ENCODE assay signal across 8 mouse cellular contexts in the genomic region with DNA sequence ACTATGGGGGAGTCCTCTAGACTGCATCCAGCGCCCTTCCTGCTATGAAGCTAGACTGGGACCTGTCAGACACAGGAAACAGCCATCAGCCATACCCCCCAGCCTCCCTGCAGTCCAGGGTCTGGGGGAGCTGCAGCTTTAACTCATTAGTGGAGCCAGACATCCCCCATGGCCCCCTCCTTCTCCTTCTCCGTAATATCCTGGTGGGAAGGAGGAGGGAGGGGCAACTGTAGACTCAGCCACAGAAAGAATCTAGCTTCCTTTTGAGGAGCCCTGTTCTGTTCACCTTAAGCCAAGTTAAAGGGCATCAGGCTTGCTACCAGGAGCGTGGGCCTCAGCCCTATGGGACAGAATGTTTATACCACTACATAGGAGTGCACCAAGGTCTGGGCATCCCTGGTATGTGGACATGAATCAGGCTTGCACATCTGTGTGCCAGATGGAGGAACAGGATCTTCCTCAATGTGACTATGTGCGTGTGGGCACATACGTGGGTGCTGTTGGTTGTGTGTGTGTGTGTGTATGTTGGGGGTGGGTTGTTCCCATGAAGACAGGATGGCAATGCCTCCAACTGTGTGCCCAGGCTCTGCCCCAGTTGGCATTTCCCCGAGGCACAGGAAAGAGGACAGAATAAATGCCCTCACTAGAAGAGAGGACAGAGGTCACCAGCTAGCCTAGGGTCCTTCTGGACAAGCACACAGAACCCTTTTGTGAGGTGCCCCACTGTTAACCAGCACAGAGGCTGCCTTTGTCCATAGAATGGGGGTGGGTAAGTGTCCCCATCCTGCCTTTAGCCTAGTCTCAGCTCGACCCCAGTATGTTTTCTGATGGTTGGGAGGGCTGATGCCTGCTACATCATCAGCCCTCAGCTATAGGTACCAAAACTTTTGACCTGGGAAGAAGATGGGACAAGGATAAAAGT. TPM values are rescaled to one million over a fixed set of nuclear protein-coding genes. Genes with fewer than 3 reads are reported as not detected.
DNase-seq lines count a peak whose midpoint lies in the region; ATAC-seq and TF ChIP-seq lines count a peak whose summit lies in the region.

No protein-coding gene starts in this region.

- no peak for DNase-seq in spleen, adult 2 months (ENCODE audit: low read depth in 1 of 2, low spot score in 2 of 2)
- no peak for DNase-seq in spleen, postnatal 14 days (ENCODE audit: low spot score in 2 of 2)
- no peak for DNase-seq in forebrain, embryonic 11.5 days (ENCODE audit: low spot score)
- DNase-seq in hindlimb bud, embryonic 11.5 days (ENCODE audit: extremely low spot score, low read depth, low spot score): peak; percentile 77
- DNase-seq in ovary, postnatal 14 days (ENCODE audit: low spot score): no peak
- DNase-seq in gastrocnemius, adult 18-20 months (ENCODE audit: low spot score): no peak

- no peak overlapping the region for H3K4me3 ChIP-seq in spleen, adult 2 months (ENCODE audit: extremely low read depth, insufficient read depth, insufficient read length)
- H3K4me3 ChIP-seq in forebrain, embryonic 11.5 days (ENCODE audit: low read depth, low read length): no peak overlapping the region
- H3K4me3 ChIP-seq in liver, embryonic 12.5 days: peak overlapping the region; percentile 82
- no peak overlapping the region for H3K4me3 ChIP-seq in small intestine, adult 2 months (ENCODE audit: low read depth, low read length)

- H3K9me3 ChIP-seq in forebrain, embryonic 11.5 days (ENCODE audit: control insufficient read depth, low read length): no peaks in the 10 kb centered on the region
- no peaks in the 10 kb centered on the region for H3K9me3 ChIP-seq in liver, embryonic 12.5 days (replicated peaks)

- H3K27me3 ChIP-seq in spleen, adult 2 months (ENCODE audit: control insufficient read depth, insufficient read depth, low read length): no peaks in the 10 kb centered on the region
- H3K27me3 ChIP-seq in forebrain, embryonic 11.5 days (ENCODE audit: control insufficient read depth, insufficient read depth, low read length): peaks cover 15% of the 10 kb centered on the region
- no peaks in the 10 kb centered on the region for H3K27me3 ChIP-seq in liver, embryonic 12.5 days (replicated peaks)
- H3K27me3 ChIP-seq in small intestine, adult 2 months (ENCODE audit: control insufficient read depth, insufficient read depth, low read length): no peaks in the 10 kb centered on the region

- no peak for ATAC-seq in forebrain, embryonic 11.5 days (replicated peaks; ENCODE audit: low FRiP score)
- ATAC-seq in liver, embryonic 12.5 days: no peak; the same call in 1 of the 2 replicates

- whole genome bisulfite sequencing in spleen, adult 2 months: 34% methylated on average over 7 of the region's 7 CpGs
- 60% methylated on average over 7 of the region's 7 CpGs for WGBS in forebrain, embryonic 11.5 days
- 34% methylated on average over 7 of the region's 7 CpGs for WGBS in liver, embryonic 12.5 days (ENCODE audit: insufficient replicate concordance)
- 71% methylated on average over 7 of the region's 7 CpGs for WGBS in small intestine, adult 2 months

- H3K36me3 ChIP-seq in spleen, adult 2 months (ENCODE audit: control insufficient read depth, insufficient read depth, low read length): peaks cover 38% of the 10 kb centered on the region
- no peaks in the 10 kb centered on the region for H3K36me3 ChIP-seq in forebrain, embryonic 11.5 days (ENCODE audit: control insufficient read depth, insufficient read depth, low read length)
- H3K36me3 ChIP-seq in liver, embryonic 12.5 days: peaks cover 80% of the 10 kb centered on the region
- peaks cover 54% of the 10 kb centered on the region for H3K36me3 ChIP-seq in small intestine, adult 2 months (ENCODE audit: control insufficient read depth, insufficient read depth, low read length)

- H3K9ac ChIP-seq in forebrain, embryonic 11.5 days (ENCODE audit: low read length): no peak overlapping the region; the same call in 1 of the 2 replicates
- H3K9ac ChIP-seq in liver, embryonic 12.5 days: peak overlapping the region; percentile 93

- TF ChIP-seq CTCF in spleen, adult 2 months (IDR thresholded peaks at IDR 0.05; ENCODE audit: extremely low read depth, insufficient read depth, insufficient read length, insufficient replicate concordance): no peak
- no peak for TF ChIP-seq CTCF in small intestine, adult 2 months (IDR thresholded peaks at IDR 0.05; ENCODE audit: extremely low read depth, insufficient read length, insufficient replicate concordance, low read depth, low read length)

- no peak overlapping the region; the same call in 1 of the 2 replicates for H3K4me2 ChIP-seq in forebrain, embryonic 11.5 days (ENCODE audit: low read depth, low read length, severe bottlenecking)
- H3K4me2 ChIP-seq in liver, embryonic 12.5 days: peak overlapping the region; percentile 86

- H3K27ac ChIP-seq in spleen, adult 2 months (ENCODE audit: insufficient read depth, low read length): peak overlapping the region; percentile 83
- peak overlapping the region; percentile 62 for H3K27ac ChIP-seq in forebrain, embryonic 11.5 days (ENCODE audit: low read depth, low read length)
- H3K27ac ChIP-seq in liver, embryonic 12.5 days: peak overlapping the region; percentile 98
- H3K27ac ChIP-seq in small intestine, adult 2 months (ENCODE audit: insufficient read depth, low read depth, low read length): peak overlapping the region; percentile 74

- peaks cover 34% of the 10 kb centered on the region for H3K4me1 ChIP-seq in spleen, adult 2 months (ENCODE audit: control insufficient read depth, insufficient read depth, insufficient read length)
- peaks cover 11% of the 10 kb centered on the region; the same call in 1 of the 2 replicates for H3K4me1 ChIP-seq in forebrain, embryonic 11.5 days (replicated peaks; ENCODE audit: control insufficient read depth, insufficient read depth, low read length)
- H3K4me1 ChIP-seq in liver, embryonic 12.5 days: peaks cover 88% of the 10 kb centered on the region
- peaks cover 21% of the 10 kb centered on the region for H3K4me1 ChIP-seq in small intestine, adult 2 months (ENCODE audit: control insufficient read depth, insufficient read depth, insufficient read length, low read length)

- TF ChIP-seq POLR2A in spleen, adult 2 months (IDR thresholded peaks at IDR 0.05; ENCODE audit: low read depth, low read length): no peak
- TF ChIP-seq POLR2A in small intestine, adult 2 months (IDR thresholded peaks at IDR 0.05; ENCODE audit: low read depth, low read length): no peak

RNA-seq across cellular contexts. Expression of a gene that starts 0.9 kb away (rescaled TPM):
- 0.18 and 0.31 TPM in 2 replicates for polyA plus RNA-seq in spleen, adult 2 months (2012; rRNA removed)
- 1.0 and 1.7 TPM in 2 replicates for polyA plus RNA-seq in forebrain, embryonic 11.5 days (2014; fragmentation: Nextera tagmentation; extraction: Ambion mirVana)
- polyA plus RNA-seq in liver, embryonic 12.5 days (2016; fragmentation: Nextera tagmentation; extraction: Ambion mirVana): 1.2 and 1.4 TPM in 2 replicates
- not detected in 2 replicates for polyA plus RNA-seq in small intestine, adult 2 months (2012; rRNA removed)
- total RNA-seq in gastrocnemius, adult 18-20 months (2021): not detected

RNA-seq across cellular contexts. Expression of a gene that starts 3.7 kb away (rescaled TPM):
- 19.8 and 25.9 TPM in 2 replicates for polyA plus RNA-seq in spleen, adult 2 months (2012; rRNA removed)
- 22.8 and 26.5 TPM in 2 replicates for polyA plus RNA-seq in forebrain, embryonic 11.5 days (2014; fragmentation: Nextera tagmentation; extraction: Ambion mirVana)
- 64.3 and 68.7 TPM in 2 replicates for polyA plus RNA-seq in liver, embryonic 12.5 days (2016; fragmentation: Nextera tagmentation; extraction: Ambion mirVana)
- 3.1 and 6.0 TPM in 2 replicates for polyA plus RNA-seq in small intestine, adult 2 months (2012; rRNA removed)
- total RNA-seq in gastrocnemius, adult 18-20 months (2021): 1 to 10 TPM; 1.5 to 3.0 TPM

RNA-seq across cellular contexts. Expression of a gene that starts 6.6 kb away (rescaled TPM):
- polyA plus RNA-seq in spleen, adult 2 months (2012; rRNA removed): 182 and 209 TPM in 2 replicates
- polyA plus RNA-seq in forebrain, embryonic 11.5 days (2014; fragmentation: Nextera tagmentation; extraction: Ambion mirVana): 7.9 and 8.4 TPM in 2 replicates
- polyA plus RNA-seq in liver, embryonic 12.5 days (2016; fragmentation: Nextera tagmentation; extraction: Ambion mirVana): 63.1 and 63.7 TPM in 2 replicates
- polyA plus RNA-seq in small intestine, adult 2 months (2012; rRNA removed): 67.0 and 131 TPM in 2 replicates
- total RNA-seq in gastrocnemius, adult 18-20 months (2021): 1 to 10 TPM; 2.6 to 2.8 TPM

RNA-seq across cellular contexts. Expression of a gene that starts 10.4 kb away (rescaled TPM):
- polyA plus RNA-seq in spleen, adult 2 months (2012; rRNA removed): 2.2 and 2.9 TPM in 2 replicates
- polyA plus RNA-seq in forebrain, embryonic 11.5 days (2014; fragmentation: Nextera tagmentation; extraction: Ambion mirVana): 1.9 and 3.4 TPM in 2 replicates
- polyA plus RNA-seq in liver, embryonic 12.5 days (2016; fragmentation: Nextera tagmentation; extraction: Ambion mirVana): 2.6 and 3.7 TPM in 2 replicates
- polyA plus RNA-seq in small intestine, adult 2 months (2012; rRNA removed): 1.3 and 2.3 TPM in 2 replicates
- not detected for total RNA-seq in gastrocnemius, adult 18-20 months (2021)

RNA-seq across cellular contexts. Expression of a gene that starts 14.2 kb away (rescaled TPM):
- 1.7 and 2.1 TPM in 2 replicates for polyA plus RNA-seq in spleen, adult 2 months (2012; rRNA removed)
- polyA plus RNA-seq in forebrain, embryonic 11.5 days (2014; fragmentation: Nextera tagmentation; extraction: Ambion mirVana): 0.39 and 1.1 TPM in 2 replicates
- 0.69 and 0.75 TPM in 2 replicates for polyA plus RNA-seq in liver, embryonic 12.5 days (2016; fragmentation: Nextera tagmentation; extraction: Ambion mirVana)
- 0.46 TPM in 1 of 2 replicates, not detected in the other for polyA plus RNA-seq in small intestine, adult 2 months (2012; rRNA removed)
- not detected for total RNA-seq in gastrocnemius, adult 18-20 months (2021)
